Mouse (Mus musculus) retina, postnatal 1 day (tissue): ENCODE measurements around the gene Phtf1.

Experiments
- DNase-seq: peaks from one replicate; pipeline ENCODE4 v3.0.0-alpha.2; 2012

The Phtf1 gene

GRCm38 (mm10) chr3:104026938-104027337 lies 59.0 kb downstream of the Phtf1 start:
- no peak for DNase-seq

- no peak for DNase-seq
Observed at GRCm38 (mm10) chr3:104032086-104032485, 64.2 kb downstream of the Phtf1 start.

- DNase-seq, result no peak
Observed at GRCm38 (mm10) chr3:104032747-104033146, 64.8 kb downstream of the Phtf1 start.

- DNase-seq, result peak; percentile 33
Observed at GRCm38 (mm10) chr3:104059001-104059622, 91.2 kb downstream of the Phtf1 start.

DNA sequence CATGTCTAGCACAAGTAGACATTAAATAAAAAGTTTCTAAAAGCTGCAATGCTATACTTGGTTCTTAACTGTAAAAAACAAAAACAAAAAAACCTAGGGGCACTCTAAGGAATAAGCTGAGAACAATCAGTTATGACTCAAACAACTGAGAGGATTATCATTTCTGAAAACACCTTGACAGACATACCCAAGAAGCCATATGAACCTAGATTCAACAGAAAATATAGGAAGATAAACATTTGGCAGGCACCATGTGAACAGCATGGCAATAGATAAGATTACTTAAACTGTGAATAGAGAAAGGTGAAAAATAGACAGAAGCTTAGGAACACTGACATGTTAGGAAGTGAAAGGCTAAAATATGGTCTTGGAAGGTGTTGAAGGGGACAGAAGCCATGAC lies 101.5 kb downstream of the Phtf1 start:
- DNase-seq, result no peak
